Mouse (Mus musculus) bone marrow macrophage, adult 2 months (primary cell): ENCODE measurements at regions not wholly inside any gene's neighbourhood (a gene's known extent, or its start where the extent isn't known, plus 50 kb on each side); places are given as distances from the start of the nearest gene placed in this dataset.

ENCODE experiments used
- CTCF ChIP-seq: IDR thresholded peaks from 2 replicates; pipeline ENCODE4 v1.5.1; 2012; ENCODE audit warnings: low read depth, mild to moderate bottlenecking, low read length, moderate library complexity
- POLR2A ChIP-seq: IDR thresholded peaks from 2 replicates; pipeline ENCODE4 v1.6.1; 2012; ENCODE audit warnings: mild to moderate bottlenecking, low read depth, low read length, borderline replicate concordance

- no peak for TF ChIP-seq CTCF
- no peak for TF ChIP-seq POLR2A
Observed at GRCm38 (mm10) chr16:29968743-29969142, 95.4 kb upstream of the Hes1 start.
